Mouse (Mus musculus) heart, postnatal 4 days (tissue): ENCODE measurements at regions not wholly inside any gene's neighbourhood (a gene's known extent, or its start where the extent isn't known, plus 50 kb on each side); places are given as distances from the start of the nearest gene placed in this dataset.
A peak's percentile ranks its signal among the peaks of the same experiment; 100 is the strongest.

Experiments used
- DNase-seq: peaks from one replicate; pipeline ENCODE4 v3.0.0; 2021

- no peak for DNase-seq
Measured at GRCm38 (mm10) chr16:55636667-55637450, 201.8 kb downstream of the Nfkbiz start.

- DNase-seq, result no peak
Measured at GRCm38 (mm10) chr16:55636224-55636623, 202.5 kb downstream of the Nfkbiz start.

GRCm38 (mm10) chr16:55634691-55635090 lies 204.0 kb downstream of the Nfkbiz start:
- DNase-seq, result no peak

- DNase-seq, result no peak
Measured at GRCm38 (mm10) chr16:55632220-55632619, 206.5 kb downstream of the Nfkbiz start.

GRCm38 (mm10) chr16:55631637-55632036 lies 207.1 kb downstream of the Nfkbiz start:
- DNase-seq, result no peak

DNA sequence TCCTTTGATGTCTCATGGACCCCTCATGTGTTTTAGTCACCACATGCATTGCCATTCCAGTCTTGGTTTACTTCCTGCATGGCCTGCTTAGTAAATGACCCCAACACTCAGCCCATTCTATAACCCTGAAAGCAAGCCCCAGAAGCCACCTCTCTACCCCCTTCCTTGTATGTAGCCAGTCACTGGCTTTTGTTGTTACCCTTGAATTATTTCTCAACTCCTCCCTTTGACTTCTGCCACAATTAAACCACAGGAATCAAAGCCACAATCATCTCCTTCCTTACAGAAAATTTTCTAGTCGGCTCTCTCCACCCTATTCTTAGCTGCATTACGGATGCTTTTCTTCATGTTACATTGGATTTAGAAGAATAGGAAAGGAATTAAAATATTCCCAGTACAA lies 207.7 kb downstream of the Nfkbiz start:
- no peak for DNase-seq

- no peak for DNase-seq
Measured at GRCm38 (mm10) chr16:55627531-55627930, 211.2 kb downstream of the Nfkbiz start.

DNA sequence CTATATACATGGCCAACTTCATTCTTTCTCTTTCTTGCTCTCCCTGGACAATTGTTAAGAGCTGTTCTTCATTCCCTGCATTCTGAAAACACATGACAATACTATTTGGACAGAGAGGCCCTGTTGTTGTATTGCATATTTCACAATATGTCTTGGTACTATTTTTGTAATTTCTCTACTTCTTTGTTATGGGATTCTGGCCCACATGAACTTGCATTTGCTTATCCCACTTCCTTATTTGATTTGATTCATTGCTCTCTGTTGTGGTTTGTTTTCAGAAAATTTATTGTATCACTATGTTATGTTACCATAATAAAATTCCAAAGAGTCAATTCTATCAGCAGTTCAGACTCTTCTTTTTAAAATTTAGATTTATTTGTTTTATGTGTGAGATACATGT lies 215.3 kb downstream of the Nfkbiz start:
- no peak for DNase-seq

DNA sequence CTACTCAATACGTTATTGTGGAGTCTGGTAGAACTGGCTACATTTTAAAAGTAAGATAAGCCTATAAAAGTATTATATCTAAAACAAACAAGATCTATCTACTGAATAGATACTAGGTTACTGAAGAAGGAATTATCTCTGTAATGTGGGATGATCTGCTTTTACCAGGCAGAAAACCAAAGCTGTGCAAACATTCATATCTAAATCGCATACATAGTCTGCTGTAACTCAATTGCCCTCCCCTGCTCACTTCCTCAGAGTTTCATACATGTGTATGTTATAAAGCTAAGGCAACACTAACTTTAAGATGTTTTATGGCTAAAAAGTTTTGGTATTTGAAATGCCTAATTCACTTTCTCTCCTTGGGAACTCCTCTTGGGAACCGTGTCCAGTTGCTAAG lies 219.0 kb downstream of the Nfkbiz start:
- DNase-seq, result no peak

- DNase-seq, result no peak
Measured at GRCm38 (mm10) chr16:55617958-55618357, 220.7 kb downstream of the Nfkbiz start.

DNA sequence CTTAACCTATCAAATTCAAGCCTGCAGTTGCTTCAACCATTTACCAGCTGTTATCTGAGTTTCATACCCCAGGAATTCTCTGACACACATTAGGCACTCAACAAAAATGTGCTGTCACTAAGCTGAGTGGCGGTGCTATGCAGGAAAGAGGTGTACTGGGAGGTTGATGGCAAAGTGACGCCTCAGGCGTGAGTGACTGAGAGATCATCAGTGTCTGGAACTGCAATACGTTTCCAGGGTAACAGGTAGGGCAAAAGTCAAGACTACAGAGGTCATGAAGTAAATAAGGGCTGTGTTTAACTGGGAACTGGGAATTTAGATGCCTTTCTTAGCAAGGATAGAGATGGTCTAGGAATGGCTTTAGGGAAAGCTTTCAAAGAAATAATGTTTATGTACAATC lies 221.2 kb downstream of the Nfkbiz start:
- no peak for DNase-seq

- DNase-seq, result no peak
Measured at GRCm38 (mm10) chr16:55616408-55617120, 222.1 kb downstream of the Nfkbiz start.

DNA sequence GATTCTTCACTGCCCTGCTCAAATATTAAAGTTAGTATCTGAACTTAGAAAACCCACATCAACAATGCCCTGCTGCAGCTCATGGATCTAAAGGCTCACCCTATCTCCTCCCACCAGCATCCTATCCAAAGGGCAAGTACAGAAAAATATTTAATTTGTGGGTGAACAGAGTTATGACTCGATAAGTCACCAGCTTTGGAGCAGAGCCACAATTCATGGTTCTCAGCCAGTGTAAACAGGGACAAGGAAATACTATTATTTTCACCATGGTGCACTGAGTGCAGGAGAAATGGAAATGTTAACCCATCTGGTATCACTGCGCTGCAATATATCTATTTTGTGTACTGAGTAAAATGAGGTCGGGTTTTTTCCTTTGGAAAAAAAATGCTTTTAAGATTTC lies 225.8 kb downstream of the Nfkbiz start:
- DNase-seq, result peak; percentile 16

DNA sequence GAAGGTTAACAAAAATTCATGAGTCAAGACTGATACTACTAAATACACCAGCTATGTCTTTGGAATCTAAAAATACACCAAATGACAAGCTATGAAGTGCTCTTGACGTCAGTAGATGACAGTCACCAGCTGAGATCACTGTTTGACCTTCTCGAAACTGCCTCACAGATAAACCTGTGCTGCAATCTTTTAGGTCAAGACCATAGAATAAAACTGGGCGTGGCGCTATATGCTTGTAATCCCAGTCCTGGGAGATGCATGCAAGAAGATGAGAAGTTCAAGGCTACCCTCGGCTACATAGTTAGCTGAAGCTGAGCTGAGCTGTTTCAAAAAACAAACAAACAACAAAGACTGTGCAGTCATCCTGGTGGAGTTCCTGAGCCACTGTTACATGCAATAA lies 226.7 kb downstream of the Nfkbiz start:
- no peak for DNase-seq

DNA sequence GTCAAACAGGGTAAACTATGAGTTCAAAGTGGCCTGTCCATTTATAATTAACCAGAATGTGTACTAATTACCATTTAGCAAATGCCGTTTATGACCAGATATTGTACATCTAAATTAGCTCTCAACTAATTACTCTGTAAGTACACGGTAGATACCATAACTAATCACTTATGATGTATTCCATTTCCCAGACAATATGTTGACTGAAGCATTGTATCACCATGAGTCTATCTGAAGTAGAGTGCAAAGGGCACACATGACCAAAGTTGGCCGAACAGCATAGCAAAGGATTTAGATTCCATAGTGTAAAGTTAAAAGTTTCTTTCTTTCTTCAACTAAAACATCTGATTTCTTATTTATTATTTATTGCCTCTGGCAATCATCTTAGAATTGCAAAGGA lies 227.5 kb downstream of the Nfkbiz start:
- DNase-seq, result no peak

- no peak for DNase-seq
Measured at GRCm38 (mm10) chr16:55608361-55608760, 230.3 kb downstream of the Nfkbiz start.

DNA sequence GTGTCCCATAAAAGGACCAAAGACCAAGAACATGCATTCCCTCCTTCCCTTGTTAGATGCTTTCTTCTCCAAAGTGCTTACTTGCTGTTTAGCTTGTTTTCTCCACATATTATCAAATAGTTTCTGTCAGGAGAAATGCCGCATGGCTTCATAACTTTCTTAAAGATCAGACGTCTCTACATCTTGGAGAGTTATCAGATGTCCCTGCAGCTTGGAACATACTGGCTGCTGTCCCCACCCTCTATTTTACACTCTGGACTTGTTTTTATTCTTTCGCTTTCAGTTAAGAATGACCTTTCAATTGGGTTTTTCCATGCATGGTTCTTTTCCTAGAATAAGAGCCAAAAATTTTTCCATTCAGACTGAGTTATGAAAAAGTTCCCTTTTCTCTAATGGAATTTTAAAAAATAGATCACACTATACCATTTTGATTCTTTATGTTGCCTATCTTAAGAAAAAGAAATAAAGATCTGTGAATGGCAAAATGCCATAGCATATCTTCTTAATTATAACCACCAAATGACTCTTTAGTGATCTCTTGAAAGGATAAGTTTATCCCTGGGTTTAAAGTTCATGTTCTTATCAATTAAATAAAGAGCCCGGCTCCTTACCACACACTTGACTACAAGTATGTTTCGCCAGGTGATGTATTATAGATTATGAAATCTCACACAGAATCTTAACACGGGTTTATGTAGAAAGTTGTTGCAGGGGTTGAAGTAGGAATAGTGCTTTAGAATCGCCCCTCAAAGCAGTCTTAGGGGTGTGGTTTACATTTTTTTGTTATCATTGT lies 232.1 kb downstream of the Nfkbiz start:
- DNase-seq, result no peak

DNA sequence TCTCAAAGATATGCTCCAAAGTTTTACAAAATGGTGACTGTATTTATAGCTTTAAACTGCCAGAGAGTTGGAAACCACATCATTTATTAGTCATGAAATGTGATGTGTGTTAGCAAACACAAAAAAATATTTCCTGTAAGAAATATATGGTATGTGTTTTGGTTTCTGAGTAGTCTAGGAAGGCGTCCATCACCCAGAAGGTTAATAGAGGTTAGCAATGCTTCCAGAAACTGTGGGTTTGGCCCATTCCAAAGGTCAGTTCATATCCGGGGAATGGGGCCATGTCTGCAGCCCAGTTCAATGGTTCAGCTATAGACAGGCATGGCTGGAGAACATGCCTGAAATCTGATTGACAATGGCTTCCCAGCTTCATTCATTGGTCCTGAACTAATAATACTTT lies 235.1 kb downstream of the Nfkbiz start:
- DNase-seq, result no peak

DNA sequence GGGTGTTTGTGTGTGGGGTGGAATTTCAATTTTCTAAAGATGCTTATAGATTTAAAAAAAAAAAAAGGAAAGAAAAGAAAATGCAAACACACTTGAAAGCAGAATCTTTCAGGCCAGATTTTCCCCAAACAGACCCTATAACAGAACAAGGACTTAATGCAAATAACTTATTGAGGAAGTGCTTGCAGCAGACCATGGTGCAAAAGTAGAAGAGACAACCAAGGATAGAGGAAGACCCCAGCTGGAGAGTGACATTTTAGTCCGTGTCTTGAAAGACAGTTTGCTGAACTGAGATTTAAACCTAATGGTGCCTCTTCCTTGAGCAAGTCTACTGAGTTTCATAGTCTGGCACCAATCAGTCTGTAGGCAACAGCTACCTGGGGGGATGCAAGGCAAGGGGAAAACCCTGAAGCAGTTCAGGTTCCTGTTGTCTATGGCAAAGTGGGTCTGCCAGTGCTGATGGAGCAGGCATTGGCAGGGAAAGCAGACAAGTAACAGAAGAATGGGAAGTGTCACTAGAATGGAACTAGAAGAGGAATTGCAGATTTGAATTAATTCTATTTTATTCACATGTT lies 249.2 kb downstream of the Nfkbiz start:
- no peak for DNase-seq

DNA sequence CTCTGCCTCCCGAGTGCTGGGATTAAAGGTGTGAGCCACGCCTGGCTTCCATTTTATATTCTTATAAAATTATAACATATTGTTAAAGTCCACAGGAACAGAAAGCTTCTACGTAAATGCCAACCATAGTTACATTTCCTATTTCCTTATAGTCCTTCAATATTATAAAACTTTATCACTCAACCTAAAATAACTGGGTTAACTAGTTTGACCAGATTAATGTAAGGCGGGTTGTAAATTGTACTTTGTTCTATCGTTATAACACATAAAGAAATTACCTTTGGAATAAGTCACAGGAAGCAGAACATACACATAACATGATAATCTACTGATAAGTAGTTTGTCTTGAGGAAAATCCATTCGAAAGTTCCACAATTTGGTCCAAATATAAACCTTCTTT lies 251.6 kb downstream of the Nfkbiz start:
- no peak for DNase-seq

DNA sequence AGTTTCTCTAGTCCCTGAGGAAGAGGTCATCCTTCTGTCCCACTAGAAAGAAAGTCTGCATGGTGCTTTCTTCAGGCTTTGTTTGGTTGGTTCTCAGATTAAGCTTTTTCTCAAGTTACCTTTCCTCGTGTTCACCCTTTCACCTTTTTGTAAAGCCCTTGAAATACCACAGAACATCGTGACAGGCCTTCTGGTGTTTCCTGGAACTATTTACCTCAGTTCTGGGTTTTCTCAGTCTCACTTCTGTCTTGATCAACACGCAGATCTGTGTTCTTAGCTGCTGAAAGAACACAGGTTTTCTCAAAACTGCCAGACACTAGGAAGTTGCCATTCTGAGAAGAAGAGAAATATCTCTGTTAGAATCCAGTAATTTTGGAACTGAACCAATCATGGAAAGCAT lies 255.8 kb downstream of the Nfkbiz start:
- DNase-seq, result no peak

GRCm38 (mm10) chr16:55582029-55582428 lies 256.7 kb downstream of the Nfkbiz start:
- no peak for DNase-seq

- DNase-seq, result no peak
Measured at GRCm38 (mm10) chr16:55580827-55581226, 257.9 kb downstream of the Nfkbiz start.
